Mouse (Mus musculus) G1E-ER4 (cell line): Measurements from ENCODE around the gene Cdk5. TPM values are rescaled to one million over a fixed set of nuclear protein-coding genes. Genes with fewer than 3 reads are reported as not detected.

Experiments
- GATA1 ChIP-seq: IDR thresholded peaks from one replicate; pipeline ENCODE4 v1.8.0; 2012; ENCODE audit warnings: low read length, inconsistent platforms
- polyA plus RNA-seq: library from polyadenylated mRNA; stranded (reverse); fragments of >175 nt; gene quantifications from 2 replicates; pipeline ENCODE4 v1.2.3, GENCODE M21; 2012

The Cdk5 gene
- polyA plus RNA-seq, 1 experiment, result 19.4 TPM

DNA sequence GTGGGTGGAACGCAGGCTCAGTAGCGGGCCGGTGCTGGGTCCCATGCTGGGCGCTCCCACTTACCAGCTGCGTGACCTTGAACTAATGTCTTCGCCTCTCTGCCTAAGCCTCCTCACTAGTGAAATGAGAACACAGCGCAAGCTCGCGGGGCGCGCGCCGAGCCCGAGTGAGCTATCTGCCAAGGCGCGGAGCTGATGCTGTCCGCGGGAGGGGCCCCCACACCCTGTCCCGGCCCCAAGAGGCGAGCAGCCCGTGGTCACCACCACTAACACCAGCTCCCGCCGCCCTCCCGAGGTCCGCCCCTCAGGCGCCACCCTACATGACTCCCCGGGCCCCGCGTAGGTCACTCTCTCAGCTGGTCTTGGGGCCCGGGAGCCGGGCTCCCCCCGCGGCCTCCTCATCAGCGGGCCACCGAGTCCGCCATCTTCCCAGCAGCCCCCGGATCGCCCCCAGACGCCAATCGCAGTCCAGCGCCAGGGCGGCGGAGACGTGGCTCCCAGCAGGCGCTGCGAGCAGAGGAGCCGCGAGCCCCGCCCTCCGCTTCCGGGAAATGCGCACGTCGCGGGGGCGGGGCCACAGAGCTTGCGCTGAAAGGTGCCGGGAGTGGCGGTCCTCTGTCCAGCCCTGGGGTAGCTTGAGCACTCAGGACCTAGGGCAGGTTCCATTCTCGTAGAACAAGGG is 21.6 kb upstream of the Cdk5 start, which contains the start of gene Fastk:
TSS of gene Fastk (minus strand) at position 542 of the 682 bp plus-strand sequence.
- no peak for TF ChIP-seq GATA1

DNA sequence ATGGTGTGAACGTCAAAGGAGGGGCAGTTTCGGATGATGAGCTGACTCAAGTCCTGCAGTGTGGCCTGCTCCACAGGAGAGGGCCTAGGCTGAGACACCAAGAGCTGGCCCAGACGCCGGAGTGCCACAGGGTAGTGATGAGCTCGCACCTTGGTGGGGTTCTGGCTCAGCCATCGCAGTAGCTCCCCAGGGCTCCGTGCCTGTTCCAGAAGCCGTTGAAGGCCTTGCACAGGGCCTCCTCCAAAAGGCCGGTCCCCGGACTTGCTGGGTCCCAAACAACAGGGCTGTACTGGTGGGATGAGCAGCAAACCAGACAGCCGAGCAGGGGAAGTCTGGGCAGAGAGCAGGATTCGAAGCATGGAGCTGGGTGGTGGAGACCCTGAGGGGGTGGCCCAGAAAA is 20.6 kb upstream of the Cdk5 start:
- no peak for TF ChIP-seq GATA1

- no peak for TF ChIP-seq GATA1
Observed at GRCm38 (mm10) chr5:24443204-24443603, 19.9 kb upstream of the Cdk5 start.

DNA sequence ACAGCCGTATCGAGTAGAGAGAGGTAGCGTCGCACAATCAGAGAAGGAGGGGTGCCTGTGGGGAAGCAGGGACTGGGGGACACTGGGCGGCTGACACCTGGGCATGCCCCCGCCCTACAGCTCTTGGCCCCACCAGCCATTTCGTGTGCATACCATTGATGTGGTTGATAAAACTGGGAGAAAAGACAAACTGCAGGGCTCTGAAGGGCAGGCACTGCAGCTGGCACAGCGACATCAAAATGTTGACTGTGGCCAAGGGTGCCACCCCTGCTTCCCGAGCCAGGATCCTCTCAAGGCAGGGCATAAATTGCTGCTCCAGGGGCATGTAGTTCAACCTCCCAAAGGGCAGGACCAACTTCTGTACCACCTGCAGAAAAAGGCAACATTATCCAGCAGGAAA is 18.7 kb upstream of the Cdk5 start:
- TF ChIP-seq GATA1, result no peak

DNA sequence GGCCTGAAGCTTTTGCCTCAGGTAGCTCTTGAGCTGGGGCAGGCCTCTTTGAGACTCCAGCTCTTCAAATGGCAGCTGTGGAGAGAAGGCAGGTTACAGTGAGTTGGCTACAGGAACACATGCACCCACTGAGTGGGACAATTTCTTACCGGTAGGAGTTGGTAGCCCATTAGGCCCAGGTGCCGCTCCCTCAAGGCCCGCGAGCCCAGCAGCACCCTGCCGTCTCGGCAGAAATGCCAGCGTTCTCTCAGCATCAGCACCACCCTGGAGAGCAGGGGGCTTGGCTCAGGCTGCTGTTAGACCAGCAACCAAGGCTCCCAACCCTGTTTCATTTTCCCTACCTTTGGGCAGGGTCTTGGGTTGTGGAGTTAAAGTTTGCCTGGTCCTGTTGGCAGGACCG is 17.9 kb upstream of the Cdk5 start:
- no peak for TF ChIP-seq GATA1

GRCm38 (mm10) chr5:24433993-24434392 is 10.7 kb upstream of the Cdk5 start:
- TF ChIP-seq GATA1, result no peak

DNA sequence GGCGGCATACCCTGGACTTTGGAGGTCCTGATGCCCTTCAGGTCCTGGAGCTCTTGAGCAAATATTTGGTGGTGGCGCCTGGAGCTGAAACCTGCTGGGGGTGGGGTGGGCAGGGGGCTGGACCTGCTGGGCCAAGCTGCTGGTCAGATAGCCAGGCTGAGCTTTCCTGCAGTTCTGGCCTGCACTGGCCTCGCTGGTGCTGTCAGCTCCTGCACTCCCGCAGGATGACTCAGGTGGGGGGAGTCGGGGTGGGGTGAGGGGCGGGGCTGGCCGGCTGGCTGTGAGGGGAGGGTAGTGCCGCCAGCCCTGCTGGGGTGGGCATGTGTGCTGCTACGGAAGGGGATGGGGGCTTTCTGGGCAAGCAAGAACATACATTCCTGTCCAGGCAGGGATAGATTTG is 5.3 kb upstream of the Cdk5 start:
- TF ChIP-seq GATA1, result no peak

DNA sequence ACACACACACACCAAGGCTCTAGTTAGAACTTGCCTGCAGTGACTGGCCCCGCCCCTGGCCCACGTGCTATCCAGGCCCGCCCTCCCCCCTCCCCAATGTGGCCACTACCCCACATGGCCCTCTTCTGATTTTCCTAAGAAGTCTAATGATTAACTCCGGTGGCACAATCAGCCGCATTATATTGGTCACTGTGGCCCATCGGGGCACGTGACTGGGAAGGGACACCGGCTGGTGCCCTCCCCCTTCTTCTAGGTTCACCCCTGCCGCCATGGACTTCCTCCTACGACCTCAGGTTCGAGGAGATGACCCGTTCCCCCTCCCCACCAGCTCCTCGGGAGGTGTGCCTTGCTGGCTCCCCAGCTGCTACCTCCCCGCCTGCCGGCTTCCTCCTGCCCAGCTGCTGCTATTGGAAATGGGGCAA is 4.7 kb upstream of the Cdk5 start:
- TF ChIP-seq GATA1, result no peak

DNA sequence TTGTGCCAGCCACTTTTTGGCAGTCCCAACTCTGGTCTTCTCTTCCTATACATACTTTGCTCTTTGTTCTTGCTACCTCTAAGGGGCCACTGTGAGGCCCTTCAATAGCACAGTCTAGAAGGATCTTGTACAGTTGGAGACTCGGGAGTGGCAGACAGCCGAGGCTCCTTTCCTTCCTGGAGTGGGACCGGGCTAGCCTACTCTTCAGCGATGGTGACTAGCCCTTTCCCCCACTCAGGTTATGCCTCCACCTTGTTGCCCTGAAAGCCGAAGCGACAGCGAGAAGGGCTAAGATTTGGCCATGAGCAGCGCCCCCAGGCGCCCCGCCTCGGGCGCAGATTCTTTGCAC is 3.9 kb upstream of the Cdk5 start:
- TF ChIP-seq GATA1, result no peak

- TF ChIP-seq GATA1, result no peak
Observed at GRCm38 (mm10) chr5:24426556-24427284, 3.4 kb upstream of the Cdk5 start.

GRCm38 (mm10) chr5:24426037-24426432 is 2.7 kb upstream of the Cdk5 start:
- no peak for TF ChIP-seq GATA1

- TF ChIP-seq GATA1, result no peak
Observed at GRCm38 (mm10) chr5:24425421-24426036, 2.2 kb upstream of the Cdk5 start.

DNA sequence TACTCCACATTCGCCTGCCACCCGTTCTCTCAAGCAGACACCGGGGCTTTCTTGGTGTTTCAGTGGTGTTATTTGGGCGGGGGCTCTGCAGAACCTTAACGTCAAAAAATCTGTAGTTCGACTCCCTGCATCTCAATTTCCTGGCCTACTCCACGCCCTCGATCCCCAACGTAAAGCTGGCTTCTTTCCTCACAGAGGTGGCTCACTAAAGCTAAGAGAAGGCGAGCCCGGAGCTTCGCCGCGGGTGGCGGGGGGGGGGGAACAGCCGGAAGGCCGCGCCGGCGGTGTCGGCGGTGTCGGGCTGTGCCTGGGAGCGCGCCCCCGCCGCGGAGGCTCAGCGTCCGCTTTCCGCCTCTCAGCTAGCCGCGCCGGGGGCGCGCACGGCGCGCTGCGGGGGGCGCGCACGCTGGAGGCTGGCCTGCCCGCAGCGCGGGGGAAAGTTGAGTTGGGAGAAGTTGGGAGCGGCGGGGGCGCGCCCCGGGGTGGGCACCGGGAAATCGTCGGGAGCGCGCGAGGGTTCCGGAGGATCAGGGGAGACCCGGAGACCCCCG is 1.6 kb upstream of the Cdk5 start:
- no peak for TF ChIP-seq GATA1

DNA sequence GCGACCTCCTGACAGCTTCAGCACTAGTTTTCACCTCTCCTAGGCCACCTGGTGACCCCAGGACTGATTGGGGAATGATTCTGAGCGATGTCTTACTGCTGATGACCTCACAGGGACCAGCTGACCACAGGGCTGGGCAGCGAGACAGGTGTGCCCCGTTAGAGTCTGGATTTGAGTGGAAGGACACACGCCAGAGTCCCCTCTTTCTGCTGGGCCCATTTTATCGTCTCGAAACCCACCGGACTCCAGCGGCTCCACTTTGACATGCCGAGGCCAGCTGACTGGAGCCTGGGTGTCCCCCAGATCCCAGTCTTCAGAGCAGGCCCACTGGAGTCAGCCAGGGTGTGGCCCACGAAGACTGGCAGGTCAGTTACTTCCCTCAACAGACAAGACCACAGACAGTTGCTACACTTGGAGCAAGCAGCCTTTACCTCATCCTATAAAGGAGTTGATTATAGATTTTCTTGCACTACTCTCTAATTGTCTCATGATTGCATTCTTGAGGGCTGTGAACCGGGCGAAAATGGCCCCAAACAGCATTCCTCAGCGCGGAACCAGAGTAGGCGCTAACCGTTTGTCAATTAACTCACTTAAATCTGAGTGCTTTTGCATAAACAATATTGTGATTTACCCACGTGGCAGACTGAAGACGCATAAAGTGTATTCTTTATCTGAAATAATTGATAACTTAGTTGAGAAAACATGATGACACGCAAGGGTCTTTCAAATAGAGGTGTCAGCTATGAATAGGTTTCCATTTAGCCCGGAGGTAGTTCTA is 863 bp upstream of the Cdk5 start:
- no peak for TF ChIP-seq GATA1

DNA sequence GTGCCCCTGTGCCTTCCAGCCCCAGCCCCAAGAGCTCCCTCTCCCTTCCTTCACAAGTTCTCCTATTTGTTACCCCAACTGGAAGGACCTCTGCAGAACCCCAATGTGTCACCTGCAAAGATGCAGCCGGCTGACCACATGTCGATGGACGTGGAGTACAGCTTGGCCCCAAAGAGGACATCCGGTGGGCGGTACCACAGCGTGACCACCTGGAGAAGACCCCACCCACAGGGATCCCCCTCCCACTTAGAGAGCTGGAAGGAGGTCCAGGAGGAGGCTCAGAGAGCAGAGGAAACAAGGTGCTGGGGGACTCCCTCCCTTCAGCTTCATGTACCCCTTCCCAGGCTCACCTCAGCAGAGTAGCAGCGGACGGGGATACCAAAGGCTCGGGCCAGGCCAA is 2.9 kb downstream of the Cdk5 start:
- TF ChIP-seq GATA1, result no peak

DNA sequence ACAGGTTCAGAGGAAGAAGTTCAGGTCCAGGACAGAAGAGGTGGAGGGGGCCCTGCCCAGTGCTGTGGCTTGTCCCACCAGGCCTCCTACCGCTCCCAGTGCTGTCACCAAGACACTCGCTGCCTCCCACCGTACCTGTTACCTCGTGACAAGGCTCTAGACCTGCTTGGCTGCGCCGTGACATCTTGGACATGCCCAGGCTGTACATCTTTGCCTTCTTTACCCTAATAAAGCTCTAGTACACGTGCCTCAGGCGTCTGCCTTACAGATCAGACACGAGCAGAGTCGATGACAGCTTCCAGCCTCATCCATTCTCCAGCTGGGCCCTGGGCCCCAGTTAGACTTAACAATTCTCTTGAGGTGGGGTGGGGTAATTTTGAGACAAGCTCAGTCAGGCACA is 5.7 kb downstream of the Cdk5 start:
- no peak for TF ChIP-seq GATA1
